15 mouse cellular contexts compared by ENCODE assay signal in genomic region chr11:43269503-43270255, GRCm38 (mm10).
A peak's percentile ranks its signal among the peaks of the same experiment; 100 is the strongest.
DNase-seq lines count a peak whose midpoint lies in the region; ATAC-seq lines count a peak whose summit lies in the region.
"Had no signal": no experiment of that assay in that cellular context is flagged by ENCODE, and none has a peak within 500 bp of the region (broad histone marks: within the 10 kb centered on the region; RNA-seq: fewer than 3 reads in every experiment).

No protein-coding gene starts in this region.

- DNase-seq in neural tube, embryonic 10.5 days (ENCODE audit: extremely low spot score, low spot score): no peak
- DNase-seq in hindbrain, embryonic 10.5 days (ENCODE audit: low spot score): no peak
- no peak for DNase-seq in retina, postnatal 1 day
- no peak for DNase-seq in gastrocnemius, postnatal 4 days (ENCODE audit: low spot score in 2 of 2)
- no peak for DNase-seq in kidney, adult 9 months
- DNase-seq: cerebellum, adult 18-20 months; gastrocnemius, postnatal 10 days; heart, postnatal 4 days had no signal

- H3K27me3 ChIP-seq in neural tube, embryonic 12.5 days (replicated peaks): no peaks in the 10 kb centered on the region
- H3K27me3 ChIP-seq in hindbrain, embryonic 10.5 days (ENCODE audit: insufficient read depth, poor library complexity, severe bottlenecking): no peaks in the 10 kb centered on the region
- H3K27me3 ChIP-seq in midbrain, embryonic 12.5 days: no peaks in the 10 kb centered on the region
- H3K27me3 ChIP-seq: limb, embryonic 15.5 days; lung, embryonic 15.5 days; megakaryocyte, embryonic 14.5 days had no signal

- no peak overlapping the region for H3K9ac ChIP-seq in neural tube, embryonic 12.5 days
- H3K9ac ChIP-seq in midbrain, embryonic 12.5 days (replicated peaks): no peak overlapping the region
- H3K9ac ChIP-seq: limb, embryonic 15.5 days; lung, embryonic 15.5 days had no signal

- WGBS in neural tube, embryonic 12.5 days: 68% methylated on average over 6 of the region's 6 CpGs
- WGBS in hindbrain, embryonic 10.5 days: 82% methylated on average over 6 of the region's 6 CpGs
- WGBS in midbrain, embryonic 12.5 days: 48% methylated on average over 6 of the region's 6 CpGs

- H3K4me1 ChIP-seq in neural tube, embryonic 12.5 days: no peaks in the 10 kb centered on the region
- H3K4me1 ChIP-seq in hindbrain, embryonic 10.5 days (replicated peaks): 0 out of 2 replicates have a peak, but pooled peaks cover 3% of the 10 kb centered on the region
- H3K4me1 ChIP-seq in midbrain, embryonic 12.5 days: peaks cover 16% of the 10 kb centered on the region
- H3K4me1 ChIP-seq: limb, embryonic 15.5 days; lung, embryonic 15.5 days; megakaryocyte, embryonic 14.5 days had no signal

- no peaks in the 10 kb centered on the region for H3K36me3 ChIP-seq in neural tube, embryonic 12.5 days
- H3K36me3 ChIP-seq in hindbrain, embryonic 10.5 days: no peaks in the 10 kb centered on the region
- H3K36me3 ChIP-seq in midbrain, embryonic 12.5 days: no peaks in the 10 kb centered on the region
- H3K36me3 ChIP-seq: limb, embryonic 15.5 days; lung, embryonic 15.5 days had no signal

- no peaks in the 10 kb centered on the region for H3K9me3 ChIP-seq in neural tube, embryonic 12.5 days
- no peaks in the 10 kb centered on the region for H3K9me3 ChIP-seq in hindbrain, embryonic 10.5 days
- no peaks in the 10 kb centered on the region for H3K9me3 ChIP-seq in midbrain, embryonic 12.5 days
- H3K9me3 ChIP-seq: limb, embryonic 15.5 days; lung, embryonic 15.5 days; megakaryocyte, embryonic 14.5 days had no signal

- H3K4me3 ChIP-seq in neural tube, embryonic 12.5 days: no peak overlapping the region
- H3K4me3 ChIP-seq in hindbrain, embryonic 10.5 days: no peak overlapping the region
- no peak overlapping the region for H3K4me3 ChIP-seq in midbrain, embryonic 12.5 days
- H3K4me3 ChIP-seq: erythroblast, embryonic 14.5 days; limb, embryonic 15.5 days; lung, embryonic 15.5 days; megakaryocyte, embryonic 14.5 days had no signal

- peak; percentile 75 for ATAC-seq in neural tube, embryonic 12.5 days (ENCODE audit: low FRiP score, low read depth)
- peak; percentile 80 for ATAC-seq in midbrain, embryonic 12.5 days (ENCODE audit: low FRiP score, low read depth)

- H3K4me2 ChIP-seq in neural tube, embryonic 12.5 days (replicated peaks): 0 out of 2 replicates have a peak overlapping the region, but pooled peaks have one; percentile 15
- H3K4me2 ChIP-seq in midbrain, embryonic 12.5 days (replicated peaks): peak overlapping the region; percentile 34
- H3K4me2 ChIP-seq: heart, embryonic 11.5 days; limb, embryonic 15.5 days; lung, embryonic 15.5 days had no signal

- H3K27ac ChIP-seq in neural tube, embryonic 12.5 days: no peak overlapping the region
- H3K27ac ChIP-seq in hindbrain, embryonic 10.5 days: 0 out of 2 replicates have a peak overlapping the region, but pooled peaks have one; percentile 69
- peak overlapping the region; percentile 71 for H3K27ac ChIP-seq in midbrain, embryonic 12.5 days (replicated peaks)
- H3K27ac ChIP-seq: limb, embryonic 15.5 days; lung, embryonic 15.5 days had no signal
